Mouse (Mus musculus): ENCODE measurements at regions not wholly inside any gene's neighbourhood (a gene's known extent, or its start where the extent isn't known, plus 50 kb on each side); places are given as distances from the start of the nearest gene placed in this dataset.
"Not testable (repeated sequence)": the region's sequence is repeated elsewhere in the genome, so short reads cannot be mapped to it uniquely, and the experiment has no call there.

DNA sequence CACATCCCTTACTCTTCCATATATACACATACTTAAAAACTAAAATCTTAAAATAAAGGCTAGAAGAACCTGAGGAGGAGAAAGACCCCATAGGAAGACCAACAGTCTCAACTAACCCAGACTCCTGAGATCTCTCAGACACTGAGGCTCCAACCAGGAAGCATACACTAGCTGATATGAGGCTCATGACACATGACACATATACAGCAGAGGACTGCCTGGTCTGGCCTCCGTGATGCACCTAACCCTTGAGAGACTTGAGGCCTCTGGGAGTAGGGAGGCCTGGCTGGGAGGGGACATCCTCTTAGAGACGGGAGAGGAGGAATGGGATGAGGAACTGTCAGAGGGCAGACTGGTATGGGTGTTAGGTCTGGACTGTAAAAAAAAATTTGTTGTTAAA is 75.4 kb downstream of the Gm13691 start:
- Histone ChIP-seq H3K36me3 (ENCODE audit: control insufficient read depth, insufficient read depth, low read length) (no peaks in the 10 kb centered on the region), H3K4me1 (ENCODE audit: control insufficient read depth, insufficient read depth, low read length) (no peaks in the 10 kb centered on the region), H3K27ac (ENCODE audit: control insufficient read depth, insufficient read depth, low read depth, low read length) (no peak overlapping the region), H3K27me3 (ENCODE audit: control insufficient read depth, insufficient read depth, low read length) (no peaks in the 10 kb centered on the region), H3K4me3 (ENCODE audit: control insufficient read depth, low read depth, low read length) (no peak overlapping the region)
- TF ChIP-seq POLR2A (IDR thresholded peaks at IDR 0.05; ENCODE audit: control insufficient read depth, low read depth, low read length) (no peak), CTCF (IDR thresholded peaks at IDR 0.05; ENCODE audit: control insufficient read depth, insufficient read depth, insufficient replicate concordance, low read depth, low read length) (no peak)

DNA sequence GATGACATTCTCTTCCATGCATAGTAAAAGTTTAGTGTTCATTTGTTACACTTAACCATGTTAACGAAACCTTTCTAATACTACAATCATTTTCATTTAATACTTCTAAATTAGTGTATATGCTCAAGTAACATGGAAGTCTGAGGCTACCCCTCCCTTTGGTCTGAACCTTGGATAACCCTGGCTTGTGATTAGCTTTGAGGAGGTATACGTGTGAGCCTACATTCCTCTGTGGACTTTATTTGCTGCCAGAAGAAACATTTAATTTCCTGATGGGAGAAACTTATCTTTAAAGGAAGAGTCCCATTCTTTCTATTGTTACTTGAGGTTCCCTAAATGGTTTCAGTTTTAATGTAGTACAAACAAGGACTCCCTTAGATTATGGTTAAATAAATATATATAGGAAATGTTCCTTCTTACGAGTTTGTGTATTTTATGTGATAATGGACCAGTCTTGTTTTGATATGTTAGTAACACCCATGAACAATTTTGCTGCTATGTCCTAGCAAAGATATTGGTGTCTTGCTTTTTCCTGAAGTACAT is 75.9 kb downstream of the Gm13691 start:
- no peaks in the 10 kb centered on the region for H3K4me1 ChIP-seq (ENCODE audit: control insufficient read depth, insufficient read depth, low read length)
- TF ChIP-seq CTCF (IDR thresholded peaks at IDR 0.05; ENCODE audit: control insufficient read depth, insufficient read depth, insufficient replicate concordance, low read depth, low read length), result no peak
- no peak for TF ChIP-seq POLR2A (IDR thresholded peaks at IDR 0.05; ENCODE audit: control insufficient read depth, low read depth, low read length)
- no peak overlapping the region for H3K27ac ChIP-seq (ENCODE audit: control insufficient read depth, insufficient read depth, low read depth, low read length)
- no peaks in the 10 kb centered on the region for H3K36me3 ChIP-seq (ENCODE audit: control insufficient read depth, insufficient read depth, low read length)
- H3K27me3 ChIP-seq (ENCODE audit: control insufficient read depth, insufficient read depth, low read length), result no peaks in the 10 kb centered on the region
- H3K4me3 ChIP-seq (ENCODE audit: control insufficient read depth, low read depth, low read length), result no peak overlapping the region

DNA sequence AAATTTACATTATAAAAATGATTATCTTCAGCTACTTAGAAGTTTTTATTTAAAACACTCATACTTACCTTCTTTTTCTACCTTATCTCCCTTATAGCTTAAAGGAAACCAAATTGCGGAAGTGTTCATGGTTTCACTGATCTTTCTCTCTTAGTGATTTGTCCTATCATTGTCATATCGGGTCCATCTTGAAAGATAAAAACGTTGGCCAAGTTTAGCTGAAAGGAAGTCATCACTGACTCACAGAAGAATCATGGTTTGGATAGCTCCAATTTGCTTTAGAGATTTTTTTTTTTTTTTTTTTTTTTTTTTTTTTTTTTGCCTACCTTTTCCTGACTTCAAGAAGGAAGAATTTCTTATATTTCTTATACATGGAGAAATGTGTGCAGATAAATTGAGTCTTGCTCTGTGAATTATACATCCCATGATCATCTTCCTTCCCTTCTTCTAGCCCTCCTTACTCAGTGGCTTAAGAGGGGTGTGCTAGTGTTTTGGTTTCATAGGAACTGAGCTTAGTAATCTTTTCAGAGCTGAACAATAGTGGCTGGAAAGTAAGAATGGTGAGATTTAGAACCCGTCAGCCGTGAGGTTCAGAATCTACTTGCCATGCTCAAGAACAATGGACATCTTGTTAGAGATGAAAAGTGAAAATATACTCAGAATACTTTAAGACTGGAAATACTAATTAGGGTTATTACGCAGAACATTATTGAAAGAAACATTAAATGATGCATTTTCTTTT is 76.6 kb downstream of the Gm13691 start:
- no peaks in the 10 kb centered on the region for H3K36me3 ChIP-seq (ENCODE audit: control insufficient read depth, insufficient read depth, low read length)
- no peak overlapping the region for H3K27ac ChIP-seq (ENCODE audit: control insufficient read depth, insufficient read depth, low read depth, low read length)
- no peak for TF ChIP-seq CTCF (IDR thresholded peaks at IDR 0.05; ENCODE audit: control insufficient read depth, insufficient read depth, insufficient replicate concordance, low read depth, low read length)
- no peak for TF ChIP-seq POLR2A (IDR thresholded peaks at IDR 0.05; ENCODE audit: control insufficient read depth, low read depth, low read length)
- no peaks in the 10 kb centered on the region for H3K4me1 ChIP-seq (ENCODE audit: control insufficient read depth, insufficient read depth, low read length)
- no peaks in the 10 kb centered on the region for H3K27me3 ChIP-seq (ENCODE audit: control insufficient read depth, insufficient read depth, low read length)
- no peak overlapping the region for H3K4me3 ChIP-seq (ENCODE audit: control insufficient read depth, low read depth, low read length)

DNA sequence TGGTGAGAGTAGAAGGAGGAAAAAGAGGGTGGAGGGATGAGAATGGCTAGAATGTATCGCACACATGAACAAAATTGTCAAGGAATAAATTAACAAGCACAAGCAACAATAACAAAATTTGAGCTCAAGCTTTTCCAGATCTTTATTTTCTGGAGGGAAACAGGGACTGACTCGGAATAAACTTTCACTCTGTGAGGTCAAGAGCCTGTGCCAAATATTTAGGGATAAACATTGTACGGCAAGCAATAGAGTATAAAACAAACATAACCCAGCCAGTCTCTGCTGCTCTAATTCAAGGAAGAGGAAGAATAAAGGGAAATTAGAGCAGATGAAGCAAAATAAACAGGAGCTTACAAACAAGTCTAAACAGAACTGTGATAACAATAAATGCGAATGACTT is 78.3 kb downstream of the Gm13691 start:
- TF ChIP-seq CTCF (IDR thresholded peaks at IDR 0.05; ENCODE audit: control insufficient read depth, insufficient read depth, insufficient replicate concordance, low read depth, low read length), result no peak
- no peak for TF ChIP-seq POLR2A (IDR thresholded peaks at IDR 0.05; ENCODE audit: control insufficient read depth, low read depth, low read length)
- Histone ChIP-seq H3K4me1 (ENCODE audit: control insufficient read depth, insufficient read depth, low read length) (no peaks in the 10 kb centered on the region), H3K36me3 (ENCODE audit: control insufficient read depth, insufficient read depth, low read length) (no peaks in the 10 kb centered on the region), H3K4me3 (ENCODE audit: control insufficient read depth, low read depth, low read length) (no peak overlapping the region), H3K27me3 (ENCODE audit: control insufficient read depth, insufficient read depth, low read length) (no peaks in the 10 kb centered on the region), H3K27ac (ENCODE audit: control insufficient read depth, insufficient read depth, low read depth, low read length) (no peak overlapping the region)

DNA sequence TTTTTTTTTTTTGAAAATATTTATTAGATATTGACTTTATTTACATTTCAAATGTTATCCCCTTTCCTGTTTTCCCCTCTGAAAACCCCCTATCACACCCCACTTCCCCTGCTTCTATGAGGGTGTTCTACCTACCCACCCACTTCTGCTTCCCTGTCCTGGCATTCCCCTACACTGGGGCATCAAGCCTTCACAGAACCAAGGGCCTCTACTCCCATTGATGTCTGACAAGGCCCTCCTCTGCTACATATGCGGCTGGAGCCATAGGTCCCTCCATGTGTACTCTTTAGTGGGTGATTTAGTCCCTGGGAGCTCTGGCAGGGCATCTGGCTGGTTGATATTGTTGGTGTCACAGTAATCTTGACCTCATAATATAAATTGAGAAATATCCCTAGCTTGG is 79.1 kb downstream of the Gm13691 start:
- H3K36me3 ChIP-seq (ENCODE audit: control insufficient read depth, insufficient read depth, low read length); H3K4me1 ChIP-seq (ENCODE audit: control insufficient read depth, insufficient read depth, low read length): not testable (repeated sequence)

DNA sequence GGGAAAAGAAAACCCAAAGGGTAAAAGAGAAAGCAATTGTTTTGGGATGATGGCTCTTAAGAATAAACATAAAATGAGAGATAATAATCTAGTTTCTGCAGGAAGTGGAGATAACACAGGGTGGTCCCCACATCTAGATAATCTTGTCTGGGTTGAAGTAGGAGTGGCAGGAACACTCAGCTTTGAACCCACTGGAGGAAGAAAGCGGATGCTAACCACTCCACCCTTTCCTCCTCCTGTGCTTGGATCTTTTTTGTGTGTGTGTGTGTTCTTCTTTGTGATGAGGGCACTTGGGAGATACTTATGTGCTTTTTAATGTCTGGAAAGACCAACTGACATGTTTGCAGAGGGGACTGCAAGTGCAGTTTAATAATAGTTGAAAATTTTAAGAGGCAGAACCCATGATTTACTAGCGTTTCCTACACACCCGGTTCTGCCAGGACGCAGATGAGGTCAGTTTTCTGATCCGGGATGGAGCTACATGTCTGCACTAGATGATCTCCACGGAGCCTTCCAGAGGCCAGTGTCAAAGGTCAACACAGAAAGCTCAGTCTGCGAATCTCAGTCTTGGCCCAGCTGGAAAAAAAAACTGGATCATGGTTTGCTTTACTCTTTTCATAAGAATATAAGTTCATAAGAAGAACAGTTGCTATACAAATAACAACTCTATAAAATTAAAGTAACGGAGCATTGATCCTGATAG is 82.7 kb downstream of the Gm13691 start:
- Histone ChIP-seq H3K4me1 (ENCODE audit: control insufficient read depth, insufficient read depth, low read length) (no peaks in the 10 kb centered on the region), H3K36me3 (ENCODE audit: control insufficient read depth, insufficient read depth, low read length) (no peaks in the 10 kb centered on the region), H3K4me3 (ENCODE audit: control insufficient read depth, low read depth, low read length) (no peak overlapping the region), H3K27me3 (ENCODE audit: control insufficient read depth, insufficient read depth, low read length) (no peaks in the 10 kb centered on the region), H3K27ac (ENCODE audit: control insufficient read depth, insufficient read depth, low read depth, low read length) (no peak overlapping the region)
- TF ChIP-seq POLR2A (IDR thresholded peaks at IDR 0.05; ENCODE audit: control insufficient read depth, low read depth, low read length) (no peak), CTCF (IDR thresholded peaks at IDR 0.05; ENCODE audit: control insufficient read depth, insufficient read depth, insufficient replicate concordance, low read depth, low read length) (no peak)

More for the DNA sequence above, 79.1 kb downstream of the Gm13691 start:
- H3K27ac ChIP-seq (ENCODE audit: control insufficient read depth, insufficient read depth, low read depth, low read length); H3K4me3 ChIP-seq (ENCODE audit: control insufficient read depth, low read depth, low read length); H3K27me3 ChIP-seq (ENCODE audit: control insufficient read depth, insufficient read depth, low read length): not testable (repeated sequence)

DNA sequence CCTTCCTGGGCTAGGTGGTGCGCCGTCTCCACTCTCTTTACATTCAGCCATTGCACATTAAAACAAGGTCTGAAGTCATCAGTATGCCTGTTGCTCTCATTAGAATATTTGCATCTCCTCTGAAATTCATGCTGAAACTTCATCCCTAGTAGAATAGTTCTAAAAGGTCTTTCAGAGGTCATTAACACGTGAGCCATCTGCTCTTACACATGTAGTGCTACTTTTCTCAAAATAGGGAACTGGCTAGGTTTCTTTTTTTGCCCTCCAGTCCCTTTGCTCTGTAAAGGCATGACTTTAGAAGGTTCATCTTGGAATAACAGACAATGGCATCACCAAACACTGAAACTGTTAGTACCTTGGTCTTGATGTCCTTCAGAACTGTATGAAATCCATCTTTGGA is 85.6 kb downstream of the Gm13691 start:
- TF ChIP-seq POLR2A (IDR thresholded peaks at IDR 0.05; ENCODE audit: control insufficient read depth, low read depth, low read length) (no peak), CTCF (IDR thresholded peaks at IDR 0.05; ENCODE audit: control insufficient read depth, insufficient read depth, insufficient replicate concordance, low read depth, low read length) (no peak)
- H3K27me3 ChIP-seq (ENCODE audit: control insufficient read depth, insufficient read depth, low read length), result no peaks in the 10 kb centered on the region
- H3K4me3 ChIP-seq (ENCODE audit: control insufficient read depth, low read depth, low read length), result no peak overlapping the region

More for the DNA sequence above, 85.6 kb downstream of the Gm13691 start:
- no peak overlapping the region for H3K27ac ChIP-seq (ENCODE audit: control insufficient read depth, insufficient read depth, low read depth, low read length)
- peaks cover 2% of the 10 kb centered on the region for H3K4me1 ChIP-seq (ENCODE audit: control insufficient read depth, insufficient read depth, low read length)
- H3K36me3 ChIP-seq (ENCODE audit: control insufficient read depth, insufficient read depth, low read length), result no peaks in the 10 kb centered on the region
